Mouse (Mus musculus): ENCODE measurements around the gene Clybl. TPM values are rescaled to one million over a fixed set of nuclear protein-coding genes. Genes with fewer than 3 reads are reported as not detected.

Gene Clybl
- polyA plus RNA-seq, 1 experiment = 29.0 TPM

- Histone ChIP-seq H3K4me3 (ENCODE audit: insufficient read depth, low read length) (no peak overlapping the region), H3K27ac (ENCODE audit: insufficient read depth, low read length) (no peak overlapping the region; the same call in 1 of the 2 replicates), H3K4me1 (ENCODE audit: control insufficient read depth, insufficient read depth, low read length) (no peaks in the 10 kb centered on the region)
- TF ChIP-seq CTCF (IDR thresholded peaks at IDR 0.05; ENCODE audit: extremely low read depth, insufficient read depth, low read length) (no peak), POLR2A (IDR thresholded peaks at IDR 0.05; ENCODE audit: extremely low read depth, insufficient read depth, low read length) (no peak)
Observed at GRCm38 (mm10) chr14:122231073-122231472, 49.6 kb downstream of the Clybl start.

GRCm38 (mm10) chr14:122233212-122233714, 51.8 kb downstream of the Clybl start:
- H3K4me3 ChIP-seq (ENCODE audit: insufficient read depth, low read length) = no peak overlapping the region
- TF ChIP-seq POLR2A (IDR thresholded peaks at IDR 0.05; ENCODE audit: extremely low read depth, insufficient read depth, low read length) (no peak), CTCF (IDR thresholded peaks at IDR 0.05; ENCODE audit: extremely low read depth, insufficient read depth, low read length) (no peak)
- no peak overlapping the region for H3K27ac ChIP-seq (ENCODE audit: insufficient read depth, low read length)
- H3K4me1 ChIP-seq (ENCODE audit: control insufficient read depth, insufficient read depth, low read length) = no peaks in the 10 kb centered on the region

GRCm38 (mm10) chr14:122243874-122244273, 62.4 kb downstream of the Clybl start:
- no peak for TF ChIP-seq POLR2A (IDR thresholded peaks at IDR 0.05; ENCODE audit: extremely low read depth, insufficient read depth, low read length)
- TF ChIP-seq CTCF (IDR thresholded peaks at IDR 0.05; ENCODE audit: extremely low read depth, insufficient read depth, low read length) = no peak
- Histone ChIP-seq H3K4me3 (ENCODE audit: insufficient read depth, low read length) (no peak overlapping the region), H3K27ac (ENCODE audit: insufficient read depth, low read length) (no peak overlapping the region), H3K4me1 (ENCODE audit: control insufficient read depth, insufficient read depth, low read length) (no peaks in the 10 kb centered on the region)

GRCm38 (mm10) chr14:122246919-122247859, 65.7 kb downstream of the Clybl start:
- TF ChIP-seq CTCF (IDR thresholded peaks at IDR 0.05; ENCODE audit: extremely low read depth, insufficient read depth, low read length) (no peak), POLR2A (IDR thresholded peaks at IDR 0.05; ENCODE audit: extremely low read depth, insufficient read depth, low read length) (no peak)
- Histone ChIP-seq H3K4me3 (ENCODE audit: insufficient read depth, low read length) (no peak overlapping the region), H3K4me1 (ENCODE audit: control insufficient read depth, insufficient read depth, low read length) (no peaks in the 10 kb centered on the region), H3K27ac (ENCODE audit: insufficient read depth, low read length) (no peak overlapping the region)

- Histone ChIP-seq H3K4me3 (ENCODE audit: insufficient read depth, low read length) (no peak overlapping the region), H3K27ac (ENCODE audit: insufficient read depth, low read length) (no peak overlapping the region), H3K4me1 (ENCODE audit: control insufficient read depth, insufficient read depth, low read length) (no peaks in the 10 kb centered on the region)
- TF ChIP-seq POLR2A (IDR thresholded peaks at IDR 0.05; ENCODE audit: extremely low read depth, insufficient read depth, low read length) (no peak), CTCF (IDR thresholded peaks at IDR 0.05; ENCODE audit: extremely low read depth, insufficient read depth, low read length) (no peak)
Observed at GRCm38 (mm10) chr14:122249123-122249522, 67.6 kb downstream of the Clybl start.

GRCm38 (mm10) chr14:122251346-122251745, 69.8 kb downstream of the Clybl start:
- no peak overlapping the region for H3K4me3 ChIP-seq (ENCODE audit: insufficient read depth, low read length)

GRCm38 (mm10) chr14:122255562-122256260, 74.2 kb downstream of the Clybl start:
- H3K27ac ChIP-seq (ENCODE audit: insufficient read depth, low read length) = no peak overlapping the region
- TF ChIP-seq CTCF (IDR thresholded peaks at IDR 0.05; ENCODE audit: extremely low read depth, insufficient read depth, low read length) (no peak), POLR2A (IDR thresholded peaks at IDR 0.05; ENCODE audit: extremely low read depth, insufficient read depth, low read length) (no peak)
- H3K4me3 ChIP-seq (ENCODE audit: insufficient read depth, low read length) = no peak overlapping the region

More at GRCm38 (mm10) chr14:122251346-122251745, 69.8 kb downstream of the Clybl start:
- TF ChIP-seq POLR2A (IDR thresholded peaks at IDR 0.05; ENCODE audit: extremely low read depth, insufficient read depth, low read length) (no peak), CTCF (IDR thresholded peaks at IDR 0.05; ENCODE audit: extremely low read depth, insufficient read depth, low read length) (no peak)
- H3K27ac ChIP-seq (ENCODE audit: insufficient read depth, low read length) = no peak overlapping the region
- H3K4me1 ChIP-seq (ENCODE audit: control insufficient read depth, insufficient read depth, low read length) = no peaks in the 10 kb centered on the region

GRCm38 (mm10) chr14:122256261-122256634, 74.7 kb downstream of the Clybl start:
- no peaks in the 10 kb centered on the region for H3K4me1 ChIP-seq (ENCODE audit: control insufficient read depth, insufficient read depth, low read length)
- H3K4me3 ChIP-seq (ENCODE audit: insufficient read depth, low read length) = no peak overlapping the region
- TF ChIP-seq CTCF (IDR thresholded peaks at IDR 0.05; ENCODE audit: extremely low read depth, insufficient read depth, low read length) (no peak), POLR2A (IDR thresholded peaks at IDR 0.05; ENCODE audit: extremely low read depth, insufficient read depth, low read length) (no peak)
- no peak overlapping the region for H3K27ac ChIP-seq (ENCODE audit: insufficient read depth, low read length)

More at GRCm38 (mm10) chr14:122255562-122256260, 74.2 kb downstream of the Clybl start:
- no peaks in the 10 kb centered on the region for H3K4me1 ChIP-seq (ENCODE audit: control insufficient read depth, insufficient read depth, low read length)

GRCm38 (mm10) chr14:122258297-122258696, 76.8 kb downstream of the Clybl start:
- Histone ChIP-seq H3K4me1 (ENCODE audit: control insufficient read depth, insufficient read depth, low read length) (no peaks in the 10 kb centered on the region), H3K27ac (ENCODE audit: insufficient read depth, low read length) (no peak overlapping the region), H3K4me3 (ENCODE audit: insufficient read depth, low read length) (no peak overlapping the region)
- TF ChIP-seq POLR2A (IDR thresholded peaks at IDR 0.05; ENCODE audit: extremely low read depth, insufficient read depth, low read length) (no peak), CTCF (IDR thresholded peaks at IDR 0.05; ENCODE audit: extremely low read depth, insufficient read depth, low read length) (no peak)

Data from cortical plate, adult 2 months (tissue).